Mouse (Mus musculus) gastrocnemius, postnatal 10 days (tissue): Measurements from ENCODE around the gene Hace1. TPM values are rescaled to one million over a fixed set of nuclear protein-coding genes. Genes with fewer than 3 reads are reported as not detected.
"Not testable (repeated sequence)": the region's sequence is repeated elsewhere in the genome, so short reads cannot be mapped to it uniquely, and the experiment has no call there.

Source experiments
- DNase-seq: peaks from one replicate; pipeline ENCODE4 v3.0.0; 2021; ENCODE audit warnings: mixed read lengths
- long read RNA-seq, 2 experiments: library from polyadenylated mRNA; stranded (forward); transcript quantifications; one replicate each; pipeline ENCODE4 v2.0.0; 2021
- total RNA-seq, 2 experiments: library from RNA; stranded (reverse); gene quantifications; 2 replicates each; pipeline ENCODE4 v1.2.3; 2021

Gene Hace1
- 1 to 10 TPM; 5.4 to 6.1 TPM for total RNA-seq
- long read RNA-seq, experiment 1, transcript Hace1-201 (24 exons, 3,785 nt) = major isoform, 6 of 10 reads
- long read RNA-seq, experiment 1, partial matches to known transcripts = 1 of 10 reads
- long read RNA-seq, experiment 1, other reads (novel, unspliced or antisense) = 3 of 10 reads
- long read RNA-seq, experiment 2, transcript Hace1-201 (24 exons, 3,785 nt) = major isoform, 8 of 14 reads
- long read RNA-seq, experiment 2, partial matches to known transcripts = 1 of 14 reads
- long read RNA-seq, experiment 2, other reads (novel, unspliced or antisense) = 5 of 14 reads

DNA sequence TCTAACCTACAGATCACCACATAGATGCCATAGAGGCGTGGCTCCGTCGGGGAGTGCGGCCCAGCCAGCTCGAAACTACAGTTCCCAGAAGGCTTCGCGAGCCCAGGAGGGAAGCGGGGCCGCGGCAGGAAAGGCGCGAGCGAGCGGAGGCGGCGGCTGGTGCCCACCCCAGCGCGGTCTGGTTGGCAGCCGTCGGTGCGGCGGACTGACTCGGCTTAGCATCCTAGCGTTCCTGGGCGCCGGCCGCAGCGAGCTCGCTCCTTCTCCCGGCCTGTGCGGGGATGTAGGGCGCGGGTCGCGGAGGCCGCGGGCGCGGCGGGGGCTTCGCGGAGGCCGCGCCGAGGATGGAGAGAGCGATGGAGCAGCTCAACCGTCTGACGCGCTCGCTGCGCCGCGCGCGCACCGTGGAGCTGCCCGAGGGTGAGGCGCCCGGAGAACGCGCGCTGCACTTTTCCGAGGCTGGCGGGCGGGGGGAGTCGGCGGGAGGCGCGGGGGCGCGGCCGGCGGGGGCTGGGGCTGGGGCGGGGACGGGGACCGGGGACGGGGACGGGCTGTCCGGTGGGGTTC lies at the start of gene Hace1:
Gene Hace1, plus strand, starts transcription at position 99 of the 567 bp plus-strand sequence.
- DNase-seq = peak; percentile 80

DNA sequence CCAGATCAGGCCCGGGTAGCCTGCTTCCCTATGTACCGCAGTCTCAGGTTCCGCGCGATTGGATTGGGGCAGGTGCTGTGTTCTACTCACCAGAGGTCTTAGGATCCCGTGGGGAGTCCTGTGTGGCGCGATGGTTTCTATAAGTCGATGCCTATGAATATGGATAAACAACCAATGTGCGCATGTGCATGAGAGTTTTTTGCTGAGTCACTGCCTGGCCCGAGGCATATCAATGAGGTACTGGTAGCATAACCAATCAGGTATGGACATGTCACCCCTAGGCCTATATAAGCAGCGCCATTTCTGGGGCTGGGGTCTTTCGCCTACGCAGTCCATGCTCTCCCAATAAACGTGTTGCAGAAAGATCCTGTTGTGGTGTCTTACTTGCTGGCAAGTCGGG lies 40.3 kb upstream of the Hace1 start:
- not testable (repeated sequence) for DNase-seq

DNA sequence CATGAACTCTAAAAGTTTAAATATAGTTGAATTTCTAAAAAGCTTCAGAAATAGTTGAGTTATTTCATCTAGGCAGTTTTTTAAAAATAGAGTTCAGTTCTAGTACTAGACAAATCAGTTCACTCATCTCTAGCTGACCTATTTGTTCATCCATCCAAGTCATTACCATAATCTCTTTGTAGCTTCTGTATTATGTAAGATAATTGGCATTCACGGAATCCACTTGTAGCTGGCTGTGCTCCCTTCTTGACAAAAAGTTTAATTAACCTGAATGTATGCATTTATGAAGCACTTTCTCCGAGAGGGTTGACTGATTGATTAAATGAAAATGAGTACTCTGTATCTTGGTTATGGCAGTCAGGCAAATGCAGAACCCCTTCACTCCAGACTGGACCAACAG lies 34.9 kb upstream of the Hace1 start:
- no peak for DNase-seq

DNA sequence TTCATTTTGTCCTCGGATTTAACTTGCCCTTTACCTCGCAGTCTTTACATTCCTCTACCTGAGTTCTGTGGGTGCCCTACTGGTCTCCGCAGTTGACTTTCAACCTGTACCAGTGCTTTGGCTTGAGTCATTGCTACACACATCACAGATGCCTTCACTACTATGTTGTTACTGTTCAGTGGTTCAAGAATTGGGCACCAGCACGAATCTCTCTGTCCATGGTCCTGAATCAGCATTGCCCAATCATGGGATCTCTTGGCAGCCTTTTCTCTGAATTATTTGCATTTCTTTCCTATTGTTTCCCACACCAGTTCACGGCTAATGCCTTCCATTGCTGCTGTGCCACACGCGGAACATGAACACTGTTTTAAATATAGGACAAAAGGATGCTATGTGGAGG lies 30.8 kb upstream of the Hace1 start:
- peak; percentile 14 for DNase-seq

DNA sequence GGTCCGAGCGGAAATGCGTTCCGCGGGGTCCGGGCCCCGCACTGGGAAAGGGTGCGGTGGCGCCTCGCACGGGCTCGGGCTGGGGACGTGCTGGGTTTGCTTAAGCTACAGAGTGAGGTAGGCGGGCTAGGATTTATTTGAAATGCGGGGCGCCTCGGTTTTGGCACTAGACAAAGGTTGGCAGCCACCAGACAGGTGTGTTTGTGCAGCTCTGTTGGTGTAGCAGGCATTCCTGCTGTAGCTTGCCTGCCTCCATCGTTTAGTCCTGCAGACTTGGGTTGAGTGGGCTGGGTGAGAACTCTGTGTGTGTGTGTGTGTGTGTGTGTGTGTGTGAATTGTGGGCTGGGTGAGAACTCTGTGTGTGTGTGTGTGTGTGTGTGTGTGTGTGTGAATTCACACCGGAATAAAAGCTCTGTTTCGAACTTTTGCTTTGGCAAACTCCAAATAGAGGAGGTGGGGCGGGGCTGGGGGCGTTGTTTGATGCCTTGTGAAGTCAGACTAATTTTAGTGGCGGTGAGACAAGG lies 731 bp downstream of the Hace1 start:
- no peak for DNase-seq

DNA sequence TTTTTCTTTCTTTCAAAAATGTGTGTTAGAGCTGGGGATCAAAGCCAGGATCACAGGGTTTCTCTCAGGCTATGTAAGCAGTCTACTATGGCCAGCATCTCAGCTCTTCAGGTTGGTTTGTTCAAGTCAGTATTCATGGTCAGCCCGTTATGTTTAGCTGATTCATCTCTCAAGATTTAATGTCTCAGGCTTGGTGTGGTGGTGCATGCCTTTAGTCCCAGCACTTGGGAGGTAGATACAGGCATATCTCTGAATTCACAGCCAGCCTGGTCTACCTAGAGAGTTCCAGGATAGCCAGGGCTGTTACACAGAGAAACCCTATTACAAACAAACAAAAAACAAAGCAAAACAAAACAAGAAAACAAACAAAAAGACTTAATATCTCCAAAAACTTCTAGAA lies 5.7 kb downstream of the Hace1 start:
- DNase-seq = no peak

DNA sequence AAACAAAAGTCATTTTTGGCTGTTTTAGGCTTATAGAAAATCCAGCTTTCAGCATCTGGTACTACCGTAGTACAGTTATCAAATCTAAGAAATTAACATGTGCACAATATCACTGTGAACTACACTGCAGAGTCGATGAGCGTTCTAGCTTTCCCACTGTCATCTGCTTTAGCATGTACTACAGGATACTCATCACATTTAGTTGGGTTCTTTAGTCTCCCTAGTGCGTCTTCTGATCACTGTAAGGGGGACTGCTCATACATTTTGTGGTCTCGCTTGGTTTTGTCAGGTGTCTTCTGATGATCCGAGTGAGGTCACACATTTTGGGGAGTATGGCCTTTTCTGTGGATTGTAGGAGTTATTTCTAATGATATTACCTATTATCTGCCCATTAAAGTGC lies 6.2 kb downstream of the Hace1 start:
- no peak for DNase-seq

DNA sequence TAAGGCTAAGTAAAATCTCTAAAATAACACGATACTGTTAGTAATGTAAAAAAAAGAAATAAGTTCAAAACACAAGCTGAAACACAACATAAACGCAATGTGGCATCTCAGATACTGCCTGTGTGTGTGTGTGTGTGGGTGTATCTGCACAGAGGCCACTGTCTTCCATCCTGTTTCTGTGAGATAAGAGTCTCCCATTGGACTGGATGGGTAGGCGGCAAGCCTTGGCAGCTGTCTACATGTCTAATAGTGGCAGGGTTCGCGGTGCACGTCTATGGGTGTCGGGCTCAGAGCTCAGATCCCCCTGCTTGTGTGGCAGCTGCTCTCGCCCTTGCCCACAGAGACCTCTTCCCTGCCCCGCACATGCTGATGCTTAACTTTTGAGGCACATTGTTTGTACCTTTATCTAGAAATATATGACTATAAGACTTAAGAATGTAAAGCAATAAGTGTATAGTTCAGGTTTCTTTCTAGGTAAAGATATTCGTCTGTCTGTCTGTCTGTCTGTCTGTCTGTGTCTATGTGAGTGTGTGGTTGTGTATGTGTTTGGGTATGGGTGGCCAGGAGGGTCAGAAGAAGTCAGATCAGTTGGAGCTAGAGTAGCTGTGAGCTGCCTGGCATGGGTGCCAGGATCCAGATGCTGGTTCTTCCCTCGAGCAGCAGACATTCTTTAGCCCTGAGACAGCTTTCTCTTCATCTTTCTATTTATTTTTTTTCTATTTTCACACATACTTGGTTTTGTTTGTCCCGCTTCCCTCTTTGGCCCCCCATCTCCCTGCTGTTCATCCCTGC lies 6.9 kb downstream of the Hace1 start:
- DNase-seq = no peak

DNA sequence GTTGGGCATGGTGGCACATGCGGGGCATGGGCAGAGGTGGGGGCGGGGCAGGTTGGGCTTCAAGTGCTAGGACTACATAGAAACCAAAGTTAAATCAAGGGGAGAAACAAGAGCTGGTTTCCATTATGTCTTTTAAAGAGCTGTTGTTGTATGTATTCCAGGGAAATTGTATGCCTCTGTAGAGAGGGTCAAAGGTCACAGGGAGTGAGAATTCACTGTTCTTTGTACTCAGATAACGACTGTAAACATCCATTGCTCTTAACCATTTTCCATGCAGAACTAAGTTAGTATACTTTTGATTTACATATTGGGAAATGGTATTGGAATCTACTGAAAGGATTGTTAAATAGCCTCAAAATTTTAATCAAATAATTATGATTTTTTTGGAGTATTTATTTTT lies 28.2 kb downstream of the Hace1 start:
- DNase-seq = no peak

DNA sequence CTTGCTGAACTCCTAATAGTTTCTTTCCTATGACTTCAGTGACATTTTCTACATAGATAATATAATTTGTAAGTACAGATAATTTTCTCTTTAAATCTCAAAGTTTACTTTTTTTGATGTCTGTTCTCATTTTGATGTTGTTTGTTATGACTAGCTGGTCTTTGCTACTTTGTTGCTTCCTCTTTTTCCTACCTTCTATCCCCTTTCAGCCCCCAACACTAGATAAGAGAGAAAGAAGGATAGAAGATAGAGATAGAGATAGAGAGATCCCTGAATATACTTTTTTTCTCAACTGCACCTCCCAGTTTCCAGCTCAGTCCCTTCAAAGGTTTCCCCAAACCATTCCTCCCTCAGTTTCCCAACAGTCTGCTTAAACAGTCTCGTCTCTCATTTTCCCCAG lies 33.1 kb downstream of the Hace1 start:
- DNase-seq = no peak

DNA sequence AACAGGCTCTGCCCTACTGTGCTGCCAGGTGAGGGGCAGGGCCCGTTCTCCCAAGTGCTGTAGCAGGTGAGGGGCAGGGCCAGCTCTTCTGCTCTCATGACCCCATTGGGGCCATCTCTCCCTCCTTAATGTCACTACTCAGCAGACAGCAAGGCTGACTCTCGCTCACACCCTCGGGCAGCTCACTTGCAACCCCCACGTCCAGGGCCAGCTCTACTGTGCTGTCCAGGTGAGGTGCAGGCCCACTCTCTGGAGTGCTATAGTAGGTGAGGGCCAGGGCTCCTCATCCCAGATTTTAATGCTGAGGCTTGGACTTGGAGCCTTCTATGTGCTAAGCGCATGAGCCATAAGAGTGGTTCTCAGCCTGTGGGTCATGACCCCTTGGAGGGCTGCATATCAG lies 38.4 kb downstream of the Hace1 start:
- DNase-seq = no peak

DNA sequence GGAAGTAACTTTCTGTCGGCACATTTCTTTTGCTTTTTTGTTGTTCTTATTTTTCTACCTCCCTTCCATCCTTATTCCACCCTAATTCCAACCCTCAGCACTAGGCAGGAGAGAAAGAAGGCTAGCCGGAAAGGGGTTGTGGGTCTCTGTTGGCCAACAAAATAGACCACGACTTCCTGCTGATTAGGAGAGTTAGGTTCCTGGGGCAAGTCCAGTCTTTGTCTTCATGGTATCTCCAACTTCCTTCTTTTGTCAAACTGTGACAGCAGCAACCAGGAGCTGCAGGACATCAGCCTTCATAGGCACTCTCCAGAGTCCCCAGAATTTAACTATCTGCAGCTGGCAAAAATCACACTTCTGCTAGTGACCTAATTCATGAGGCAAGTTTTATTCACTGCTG lies 41.4 kb downstream of the Hace1 start:
- no peak for DNase-seq

DNA sequence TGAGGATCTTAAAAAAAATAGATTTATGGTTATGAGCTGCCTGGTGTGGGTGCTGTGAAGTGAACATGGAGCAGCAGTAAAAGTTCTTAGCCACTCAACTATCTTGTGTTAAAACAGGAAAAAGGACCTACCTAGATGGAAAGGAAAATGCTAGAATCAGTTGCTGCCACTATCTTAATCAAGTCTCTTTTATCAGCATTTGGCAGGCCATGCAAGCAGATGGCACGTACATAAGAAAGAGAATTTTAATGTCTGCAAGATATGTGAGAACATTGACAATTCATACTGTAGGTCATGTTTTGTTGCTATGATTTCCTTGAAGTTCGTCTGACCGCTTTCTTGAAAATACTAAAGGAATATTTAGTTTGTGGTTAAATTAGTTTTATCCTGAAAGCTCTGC lies 54.4 kb downstream of the Hace1 start:
- DNase-seq = no peak

DNA sequence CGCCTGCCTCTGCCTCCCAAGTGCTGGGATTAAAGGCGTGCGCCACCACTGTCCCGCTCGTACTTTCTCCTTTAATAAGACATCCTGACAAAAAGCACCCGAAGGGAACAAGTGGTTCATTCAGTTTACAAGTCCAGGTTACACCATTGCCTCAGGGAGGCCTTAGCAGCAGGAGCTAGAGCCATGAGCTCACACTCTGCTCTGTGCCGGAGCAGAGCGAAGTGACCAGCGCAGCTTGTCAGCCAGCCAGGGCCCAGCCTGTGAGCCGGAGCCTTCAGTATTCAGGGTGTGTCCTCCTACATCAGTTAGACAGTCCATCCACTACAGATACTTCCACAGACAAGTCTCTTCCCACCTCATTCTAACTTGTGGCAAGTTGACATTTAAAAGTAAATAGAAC lies 55.0 kb downstream of the Hace1 start:
- DNase-seq = no peak

DNA sequence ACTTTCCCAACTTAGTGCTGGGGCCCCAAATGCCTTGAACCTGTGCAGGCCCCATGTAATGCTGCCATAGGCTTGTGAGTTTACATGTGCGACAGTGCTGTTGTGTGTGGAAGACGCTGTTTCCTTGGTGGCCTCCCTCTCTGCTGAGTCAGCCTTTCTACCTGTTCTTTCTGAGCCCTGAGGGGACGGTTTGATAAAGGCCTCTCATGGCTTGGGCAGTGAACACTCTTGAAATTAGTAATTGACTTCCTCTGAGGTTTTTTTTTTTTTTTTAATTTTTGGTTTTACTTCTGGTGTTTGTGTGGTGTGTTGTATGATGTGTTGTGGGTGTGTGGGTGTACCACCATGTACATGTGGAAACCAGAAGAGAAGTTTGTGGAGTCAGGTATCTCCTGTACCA lies 57.6 kb downstream of the Hace1 start:
- DNase-seq = no peak

DNA sequence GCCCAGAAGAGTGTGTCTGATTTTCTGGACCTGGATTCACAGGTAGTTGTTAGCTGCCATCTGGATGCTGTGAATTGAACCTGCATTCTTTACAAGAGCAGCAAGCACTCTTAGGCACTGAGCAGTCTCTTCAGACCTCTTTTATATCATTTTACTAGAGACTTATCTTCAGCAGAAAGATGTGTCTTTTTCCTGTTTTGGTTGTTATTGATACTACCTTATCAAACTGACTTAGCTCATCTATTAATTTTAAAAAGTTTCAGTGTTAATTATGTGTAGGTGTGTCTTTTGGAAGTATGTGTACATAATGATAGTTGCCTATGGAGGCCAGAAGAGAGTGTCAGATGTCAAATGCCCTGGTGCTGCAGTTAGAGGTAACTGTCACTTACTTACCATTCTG lies 62.1 kb downstream of the Hace1 start:
- no peak for DNase-seq

DNA sequence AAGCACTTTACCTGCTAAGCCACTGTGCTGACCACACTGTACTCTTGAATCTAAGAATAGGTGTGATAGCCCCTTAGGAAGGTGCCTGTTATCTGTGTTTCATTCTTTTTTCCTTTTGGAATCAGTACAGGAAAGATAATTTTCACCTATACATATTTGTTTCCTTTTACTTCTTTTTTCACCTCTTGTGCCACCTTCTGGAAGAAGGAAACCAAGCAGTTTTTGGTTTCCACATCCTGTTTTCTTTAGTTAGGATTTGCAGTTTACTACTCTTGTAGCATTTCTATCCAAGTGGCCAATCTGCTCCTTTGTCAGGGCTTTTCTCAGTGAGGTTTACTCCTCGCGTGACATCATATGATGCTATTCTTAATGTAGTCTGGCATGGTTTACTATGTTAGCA lies 76.4 kb downstream of the Hace1 start:
- DNase-seq = no peak

DNA sequence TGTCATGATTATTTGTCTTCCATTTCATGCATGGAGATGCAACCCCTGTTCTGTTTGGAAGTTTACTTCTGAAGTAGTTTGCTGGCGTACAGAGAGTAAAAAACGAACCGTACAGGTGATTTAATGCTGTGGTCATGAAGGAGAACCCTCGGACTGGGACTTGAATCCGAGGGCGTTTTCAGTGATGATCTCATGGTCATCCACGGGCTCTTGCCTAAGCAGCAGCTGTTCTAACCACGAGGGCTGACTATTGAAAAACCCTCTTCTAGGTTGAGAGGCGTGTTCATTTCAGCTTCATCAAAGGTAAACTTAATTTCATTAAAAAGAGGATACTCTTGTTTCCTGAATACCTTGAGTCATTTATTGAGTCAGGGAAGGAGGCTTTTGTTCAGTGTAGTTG lies 84.4 kb downstream of the Hace1 start:
- no peak for DNase-seq

DNA sequence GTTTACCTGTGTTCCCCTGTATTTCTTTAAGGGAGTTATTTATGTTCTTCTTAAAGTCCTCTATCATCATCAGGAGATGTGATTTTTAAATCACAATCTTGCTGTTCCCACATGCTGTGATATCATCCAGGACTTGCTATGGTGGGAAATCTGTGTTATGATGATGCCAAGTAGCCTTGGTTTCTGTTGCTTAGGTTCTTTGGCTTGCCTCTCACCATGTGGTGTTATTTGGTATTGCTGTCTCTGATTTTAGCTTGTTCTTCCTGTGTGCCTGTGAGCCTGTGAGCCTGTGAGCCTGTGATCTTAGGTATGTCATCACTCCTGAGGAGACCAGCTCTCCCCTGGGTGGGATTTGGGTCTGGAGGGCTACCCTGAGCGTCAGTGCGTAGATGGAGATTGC lies 90.6 kb downstream of the Hace1 start:
- DNase-seq = no peak

DNA sequence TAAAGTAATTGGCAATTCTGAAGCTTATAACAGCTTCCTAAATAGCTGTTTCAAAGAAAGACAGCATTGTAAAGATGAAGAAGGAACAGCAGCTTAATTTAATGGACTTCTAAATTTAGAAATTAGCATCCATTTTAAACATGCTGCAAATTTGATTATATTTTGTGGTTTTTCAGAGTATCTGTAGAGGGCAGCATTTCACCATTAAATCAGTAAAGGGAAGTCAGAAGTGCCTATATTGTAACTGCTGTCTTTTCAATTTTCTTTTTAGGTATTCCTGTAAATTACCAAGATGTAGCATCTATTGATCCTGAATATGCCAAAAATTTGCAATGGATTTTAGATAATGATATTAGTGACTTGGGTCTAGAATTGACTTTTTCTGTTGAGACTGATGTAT lies 99.2 kb downstream of the Hace1 start:
- DNase-seq = no peak

DNA sequence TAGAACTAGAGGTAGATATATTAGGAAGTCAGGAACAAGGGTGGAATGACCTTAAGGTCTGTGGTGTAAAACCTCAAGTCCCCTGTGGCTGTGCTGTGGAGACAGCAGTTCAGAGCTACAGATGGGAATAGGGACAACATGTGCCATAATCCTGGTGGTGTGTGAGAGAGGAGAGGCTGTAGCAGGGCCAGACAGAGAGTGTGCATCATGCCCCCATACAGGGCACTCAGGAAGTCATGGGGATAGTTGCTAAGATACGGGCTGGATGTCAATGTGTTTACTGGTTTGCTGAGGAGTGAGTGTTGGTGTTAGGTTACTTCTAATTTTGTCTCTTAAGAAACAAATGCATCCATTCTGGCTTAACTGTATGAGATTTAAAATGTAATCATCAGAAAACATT lies 108.6 kb downstream of the Hace1 start:
- no peak for DNase-seq

DNA sequence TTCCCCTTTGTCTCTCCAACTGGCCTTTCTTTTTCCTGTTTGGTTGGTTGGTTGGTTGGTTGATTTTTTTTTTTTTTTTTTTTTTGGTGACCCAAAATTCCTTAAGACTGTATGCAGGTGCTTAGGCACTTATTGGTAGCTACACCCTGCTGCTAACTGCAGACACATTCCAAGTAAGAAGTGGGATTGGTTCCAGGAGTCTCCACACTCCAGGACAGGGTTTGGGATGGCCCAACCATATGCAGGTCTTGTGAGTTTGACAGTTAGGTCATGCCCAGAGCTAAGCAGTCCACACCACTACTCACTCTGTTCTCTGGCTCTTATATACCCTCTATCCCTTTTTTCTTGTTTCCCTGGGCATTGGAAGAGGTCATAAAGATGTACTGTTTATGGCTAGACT lies 117.3 kb downstream of the Hace1 start:
- DNase-seq = no peak

DNA sequence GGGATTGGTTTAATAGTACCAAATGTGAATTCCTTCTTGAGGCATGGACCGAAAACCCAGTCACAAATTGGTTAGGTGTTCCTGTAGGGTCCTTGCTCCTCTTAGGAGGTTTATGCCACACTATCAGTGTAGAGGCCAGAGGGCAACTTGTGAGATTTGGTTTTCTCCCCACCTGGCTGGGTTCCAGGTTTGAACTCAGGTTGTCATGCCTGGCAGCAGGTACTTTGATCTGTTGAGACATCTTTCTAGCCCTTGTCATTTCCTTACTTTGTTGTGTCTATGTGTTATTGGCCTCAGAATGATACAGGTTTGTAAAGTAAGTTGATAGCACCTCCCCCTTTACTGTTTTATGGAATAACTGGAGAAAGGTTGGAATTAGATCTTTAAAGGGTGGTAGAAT lies 117.9 kb downstream of the Hace1 start:
- no peak for DNase-seq

DNA sequence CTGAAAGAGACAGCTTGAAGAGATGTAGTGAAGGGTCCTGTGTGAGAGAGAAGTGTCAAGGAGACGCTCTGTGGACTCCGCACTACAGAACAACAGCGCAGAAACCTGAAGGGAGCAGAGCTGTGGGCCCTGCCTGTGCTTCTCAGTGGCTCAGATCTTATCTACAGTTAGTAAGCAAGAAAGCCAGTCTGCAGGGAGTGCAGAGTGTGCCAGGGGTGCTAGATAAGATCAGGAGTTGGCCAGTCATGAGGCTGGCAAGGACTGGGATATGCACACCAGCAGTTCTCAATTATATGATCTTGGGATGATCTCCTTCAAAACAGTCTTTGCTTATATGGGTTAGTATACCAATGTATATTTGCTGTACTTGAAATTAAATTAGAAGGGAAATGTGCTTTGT lies 121.3 kb downstream of the Hace1 start:
- DNase-seq = no peak
